Mouse (Mus musculus) limb, embryonic 10.5 days (tissue): Measurements from ENCODE around the gene Mri1. TPM values are rescaled to one million over a fixed set of nuclear protein-coding genes. Genes with fewer than 3 reads are reported as not detected.

Source experiments
- microRNA counts: library from miRNA; unstranded; fragments of <30 nt; microRNA quantifications from one replicate; lab custom pipeline; 2017
- microRNA-seq: library from miRNA; unstranded; fragments of <30 nt; microRNA quantifications from one replicate; pipeline ENCODE4, GENCODE M21; 2017
- polyA plus RNA-seq: library from polyadenylated mRNA; unstranded; fragments of >200 nt; fragmentation: Nextera tagmentation; extraction: Ambion mirVana; gene quantifications from 2 replicates; pipeline ENCODE4 v1.2.1, GENCODE M21; 2016

The Mri1 gene
- polyA plus RNA-seq, 1 experiment from 2014 or later: 75.0 TPM

MicroRNAs encoded within 50 kb of the gene (microRNA counts, 519-probe panel; counts per million panel counts)
- 5,187 counts per million, percentile 88 among the panel's probes with 10 or more counts for microRNA mmu-miR-23a (lab: Ali Mortazavi, UCI)
- microRNA mmu-miR-27a (lab: Ali Mortazavi, UCI): 6,315 counts per million, percentile 95 among the panel's probes with 10 or more counts

Small RNA genes lying within 50 kb of the gene (microRNA-seq; reads per million reads assigned to microRNA genes)
- 5,559 reads per million, percentile 91 among the genes with 10 or more reads in this experiment for gene Mir23a
- not detected for gene Mir24-2
- 116 reads per million, percentile 50 among the genes with 10 or more reads in this experiment for gene Mir27a
- not detected for gene Mir3074-2

Other genes starting within 250 kb of the Mri1 start
- gene 2210011C24Rik, start 245.2 kb downstream of the Mri1 start, polyA plus RNA-seq: 0.13 TPM in 1 of 2 replicates, not detected in the other
- gene Palm3, start 235.9 kb downstream of the Mri1 start, polyA plus RNA-seq: 6.5 and 6.6 TPM in 2 replicates
- 0.40 and 0.58 TPM in 2 replicates for gene Il27ra, start 214.7 kb downstream of the Mri1 start, polyA plus RNA-seq
- gene Rln3, start 212.3 kb downstream of the Mri1 start, polyA plus RNA-seq: not detected in 2 replicates
- 0.88 and 1.0 TPM in 2 replicates for gene Gm10643, start 192.2 kb downstream of the Mri1 start, polyA plus RNA-seq
- 9.5 and 11.3 TPM in 2 replicates for gene Rfx1, start 190.5 kb downstream of the Mri1 start, polyA plus RNA-seq
- 20.2 and 20.8 TPM in 2 replicates for gene Dcaf15, start 152.6 kb downstream of the Mri1 start, polyA plus RNA-seq
- 0.29 TPM in 1 of 2 replicates, not detected in the other for gene Podnl1, start 131.3 kb downstream of the Mri1 start, polyA plus RNA-seq
- 22.6 and 24.8 TPM in 2 replicates for gene Cc2d1a, start 109.4 kb downstream of the Mri1 start, polyA plus RNA-seq
- 1.5 and 2.3 TPM in 2 replicates for gene 4930432K21Rik, start 109.3 kb downstream of the Mri1 start, polyA plus RNA-seq
- 3.1 and 3.2 TPM in 2 replicates for gene Nanos3, start 72.1 kb downstream of the Mri1 start, polyA plus RNA-seq
- 40.1 and 44.4 TPM in 2 replicates for gene Zswim4, start 20.3 kb downstream of the Mri1 start, polyA plus RNA-seq
- 420 and 449 TPM in 2 replicates for gene D8Ertd738e, start 7.6 kb downstream of the Mri1 start, polyA plus RNA-seq
- 15.0 and 22.9 TPM in 2 replicates for gene Ccdc130, start 13.1 kb upstream of the Mri1 start, polyA plus RNA-seq
- gene Cacna1a, start 131.1 kb upstream of the Mri1 start, polyA plus RNA-seq: 5.9 and 6.4 TPM in 2 replicates